Mouse (Mus musculus): ENCODE data around the gene Hspd1.
"Not testable (repeated sequence)": the region's sequence is repeated elsewhere in the genome, so short reads cannot be mapped to it uniquely, and the experiment has no call there.

The Hspd1 gene

DNA sequence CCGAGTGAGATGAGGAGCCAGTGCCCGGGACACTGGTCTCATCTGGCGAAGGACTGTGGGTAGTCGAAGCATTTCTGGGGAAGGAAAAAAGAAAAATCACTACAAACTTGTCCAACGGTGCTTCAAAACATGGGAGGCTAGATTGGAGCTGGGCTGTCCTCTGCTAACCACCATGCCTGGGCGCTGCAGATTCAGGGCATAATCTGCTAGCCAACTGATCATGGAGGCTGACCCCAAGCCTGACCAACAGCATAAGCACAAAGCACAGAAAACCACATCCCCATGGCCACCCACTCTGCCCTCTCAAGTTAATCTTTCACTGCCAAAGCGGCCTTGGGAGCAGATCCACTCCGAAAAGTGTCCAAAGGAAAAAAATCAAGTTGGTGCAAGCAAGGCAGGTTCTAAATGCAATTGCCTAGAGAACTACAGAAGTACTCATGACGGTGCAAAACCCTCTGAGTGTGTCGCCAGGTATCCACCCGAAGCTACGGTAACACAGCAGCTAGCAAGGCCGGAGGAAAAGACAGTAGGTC is 1.1 kb downstream of the Hspd1 start:
- peak; percentile 61 to 83 for DNase-seq

DNA sequence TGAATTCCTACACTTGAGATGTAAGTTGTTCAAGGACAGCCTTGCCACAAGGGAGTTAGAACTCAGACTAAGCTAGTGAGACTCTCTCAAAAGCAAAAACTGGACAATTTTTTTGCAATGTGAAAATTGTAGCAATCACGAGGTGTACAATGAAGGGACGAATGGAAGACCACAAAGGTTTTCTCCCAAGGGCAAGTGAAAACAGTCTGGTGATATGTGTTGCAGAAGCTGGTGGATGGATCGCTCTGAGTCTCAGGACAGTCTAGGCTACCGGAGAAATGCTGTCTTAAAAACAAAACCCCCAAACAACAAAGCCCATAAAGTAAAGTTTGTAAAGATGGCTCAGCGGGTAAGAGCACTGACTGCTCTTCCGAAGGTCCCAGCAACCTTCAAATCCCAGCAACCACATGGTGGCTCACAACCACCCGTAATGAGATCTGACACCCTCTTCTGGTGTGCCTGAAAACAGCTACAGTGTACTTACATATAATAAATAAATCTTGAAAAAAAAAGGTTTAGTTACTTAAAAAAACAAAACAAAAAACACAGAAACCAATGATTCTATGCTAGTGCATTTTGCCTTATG is 2.2 kb downstream of the Hspd1 start:
- no peak for DNase-seq

DNA sequence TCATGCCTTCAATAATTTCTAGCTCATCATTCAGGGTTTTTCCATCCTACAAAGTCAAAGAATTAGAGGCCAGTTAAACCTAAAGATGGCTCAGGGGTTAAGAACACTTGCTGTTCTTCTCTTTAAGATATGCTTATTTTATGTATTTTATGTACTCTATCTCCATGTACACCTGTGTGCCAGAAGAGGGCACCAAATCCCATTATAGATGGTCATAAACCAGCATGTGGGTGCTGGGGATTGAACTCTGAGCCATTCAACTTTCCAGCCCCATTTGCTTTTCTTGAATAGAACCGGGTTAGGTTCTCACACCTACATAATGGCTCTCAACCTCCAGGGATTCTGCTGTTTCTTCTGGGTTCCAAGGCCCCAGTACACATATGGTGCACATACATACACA is 5.9 kb downstream of the Hspd1 start:
- no peak for DNase-seq

DNA sequence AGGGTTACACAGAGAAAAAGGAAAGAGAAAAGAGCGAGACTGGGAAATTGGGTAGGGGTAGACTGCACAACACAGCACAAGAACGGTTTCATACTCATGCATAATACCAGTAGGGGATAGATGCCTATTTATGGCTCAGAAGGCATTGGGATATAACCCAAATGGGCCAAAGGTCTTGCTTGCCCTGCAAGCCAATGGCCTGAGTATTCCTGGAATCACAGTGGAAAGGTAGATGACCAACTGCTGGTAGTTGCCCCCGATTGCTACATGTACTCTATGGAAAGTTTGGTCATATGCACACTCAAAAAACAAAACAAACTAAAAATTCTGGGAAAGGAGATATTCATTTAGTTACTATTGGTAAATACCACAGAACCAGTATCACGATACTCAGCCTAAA is 8.4 kb downstream of the Hspd1 start:
- no peak for DNase-seq

DNA sequence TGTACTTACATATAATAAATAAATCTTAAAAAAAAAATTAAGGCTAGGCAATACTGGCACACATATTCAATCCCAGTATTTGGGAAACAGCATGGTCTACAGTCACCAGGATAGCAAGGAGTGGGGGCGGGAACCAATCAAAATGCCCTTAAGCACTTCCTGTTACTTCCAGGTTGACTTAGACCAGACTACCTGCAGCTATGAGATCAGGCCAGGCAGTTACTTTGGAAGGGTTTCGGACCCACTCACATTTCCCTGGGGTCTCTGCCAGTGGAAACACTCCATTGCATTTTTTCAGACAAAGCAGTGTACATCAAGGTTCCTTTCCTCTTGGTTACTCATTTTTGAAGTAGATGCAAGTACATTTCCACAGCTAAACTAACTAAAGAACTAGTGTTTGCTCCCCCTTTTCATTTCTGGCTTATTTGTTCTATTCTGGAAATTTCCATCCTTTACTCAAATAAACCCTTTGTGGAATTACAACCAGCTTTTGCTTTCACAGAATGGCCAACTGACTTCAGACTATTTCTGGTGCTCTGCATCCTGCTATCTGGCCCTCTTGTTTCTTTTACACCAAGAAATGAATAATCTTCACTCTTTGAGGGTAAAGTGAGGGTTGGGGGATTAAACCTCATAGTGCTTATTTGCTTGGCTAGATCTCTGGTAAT is 11.1 kb downstream of the Hspd1 start:
- DNase-seq = peak in 1 of 2 experiments; percentile 14

DNA sequence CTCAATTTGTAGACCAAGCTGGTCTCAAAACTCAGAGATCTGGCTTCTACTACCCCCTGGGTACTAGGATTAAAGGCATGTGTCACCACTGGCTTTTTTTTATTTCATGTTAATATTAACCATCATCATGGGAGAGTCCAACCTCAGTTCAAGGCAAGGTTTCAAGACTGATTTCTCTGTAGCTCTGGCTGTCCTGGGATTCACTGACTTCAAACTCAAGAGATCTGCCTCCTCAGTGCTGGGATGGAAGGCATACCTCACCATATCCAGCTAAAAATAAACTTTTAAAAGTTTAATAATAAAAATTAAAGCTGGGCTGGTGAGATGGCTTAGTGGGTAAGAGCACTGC is 11.7 kb downstream of the Hspd1 start:
- no peak for DNase-seq

DNA sequence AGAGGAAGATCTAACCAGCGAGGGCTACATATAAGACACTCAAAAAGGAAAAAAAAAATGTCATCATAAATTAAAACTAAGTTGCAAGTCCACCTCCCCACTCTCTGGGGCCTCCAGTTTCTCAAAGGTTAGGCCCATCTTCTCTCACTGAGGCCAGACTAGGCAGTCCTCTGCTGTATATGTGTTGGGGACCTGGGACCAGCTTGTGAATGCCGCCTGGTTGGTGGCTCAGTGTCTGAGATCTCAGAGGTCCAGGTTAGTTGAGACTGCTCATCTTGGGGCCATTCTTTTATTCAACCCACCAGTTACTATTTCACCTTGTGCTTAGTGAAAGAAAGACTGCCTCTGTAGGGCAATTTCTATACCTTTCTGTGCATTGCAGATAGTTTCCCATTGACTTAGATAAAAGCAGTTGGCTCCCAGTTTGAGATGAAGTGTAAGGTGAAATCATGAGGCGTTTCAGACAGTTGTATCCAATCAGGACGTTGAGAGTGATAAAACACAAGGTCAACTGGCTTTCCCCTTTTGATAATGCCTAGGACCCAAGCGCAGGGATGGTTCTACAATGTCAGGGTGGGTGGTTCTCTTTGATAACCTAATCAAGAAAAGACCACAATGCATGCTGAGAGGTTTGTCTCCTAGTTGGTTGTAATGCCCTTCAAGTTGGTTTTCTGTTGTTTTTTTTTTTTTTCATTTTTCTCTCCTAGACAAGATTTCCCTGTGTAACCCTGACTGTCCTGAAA is 12.2 kb downstream of the Hspd1 start:
- DNase-seq = no peak

DNA sequence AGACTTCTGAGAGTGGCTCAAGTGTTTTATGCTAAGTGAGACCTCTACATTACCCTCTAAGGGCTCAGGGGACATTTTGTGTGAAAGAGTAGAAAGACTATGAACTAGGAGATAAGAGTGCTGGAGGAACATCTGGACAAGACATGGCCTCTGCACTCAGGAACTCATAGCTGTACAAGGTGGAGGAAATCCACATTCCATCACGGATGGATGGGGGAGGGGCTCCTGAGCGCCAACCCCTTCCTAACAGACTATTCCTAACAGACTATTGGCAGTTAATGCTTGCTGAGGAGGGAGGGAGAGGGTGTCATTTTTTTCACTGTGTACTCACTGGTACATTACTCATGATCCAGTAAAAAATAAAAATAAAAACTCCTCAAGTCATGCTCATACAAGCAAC is 13.3 kb downstream of the Hspd1 start:
- peak; percentile 20 to 53 for DNase-seq

DNA sequence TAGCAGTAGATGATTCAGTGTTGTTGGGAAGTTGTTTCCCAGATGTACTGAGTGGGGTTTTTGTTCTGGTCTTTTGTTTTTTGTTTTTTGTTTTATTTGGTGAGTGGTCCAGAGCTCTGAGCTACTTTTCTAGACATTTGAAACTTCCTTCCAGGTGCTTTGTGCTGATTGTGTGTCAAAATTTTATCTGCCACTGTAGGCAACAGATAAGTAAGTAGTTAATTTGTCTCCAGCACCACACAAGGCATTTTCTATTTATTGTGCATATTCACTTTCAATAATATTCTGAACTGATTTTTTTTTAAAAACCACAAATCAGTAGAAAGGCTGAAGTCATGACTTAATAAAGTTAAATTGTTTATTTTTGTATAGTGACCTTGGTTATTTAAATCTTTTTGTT is 15.7 kb downstream of the Hspd1 start:
- not testable (repeated sequence) for DNase-seq

DNA sequence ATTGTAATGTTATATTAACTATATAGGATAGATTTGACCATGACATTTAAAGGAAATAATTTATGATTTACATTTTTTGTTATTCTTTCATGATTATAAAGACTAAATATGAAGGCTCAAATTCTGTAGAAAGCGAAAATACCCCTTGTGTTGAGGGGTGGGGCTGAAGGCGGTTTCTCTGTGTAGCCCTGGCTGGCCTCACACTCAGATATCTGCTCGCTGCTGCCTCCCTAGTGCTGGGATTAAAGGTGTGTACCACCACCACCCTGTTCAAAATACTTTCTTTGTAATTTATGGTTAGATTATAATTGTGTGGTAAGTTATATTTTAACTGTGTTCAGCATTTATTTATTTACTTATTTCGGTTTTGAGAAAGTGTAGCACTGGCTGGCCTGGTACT is 26.3 kb downstream of the Hspd1 start:
- no peak for DNase-seq

DNA sequence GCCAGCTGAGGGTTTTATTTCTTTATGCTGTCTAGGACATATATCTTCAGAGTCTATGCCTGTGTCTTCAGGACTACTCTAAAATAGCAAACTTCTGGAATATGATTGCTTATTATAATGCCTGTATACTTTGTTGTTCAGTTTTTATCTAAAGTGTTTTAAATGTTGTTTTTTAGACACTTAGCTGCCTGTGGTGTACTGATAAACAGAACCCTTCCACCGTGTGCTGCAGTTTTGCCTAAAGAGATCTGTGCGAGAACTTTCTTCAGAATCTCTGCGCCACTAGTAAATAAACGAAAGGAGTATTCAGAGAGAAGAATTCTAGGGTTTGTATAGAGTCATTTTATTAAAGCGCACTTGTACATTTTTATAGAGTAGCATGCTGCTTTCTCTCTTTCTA is 26.9 kb downstream of the Hspd1 start:
- no peak for DNase-seq

DNA sequence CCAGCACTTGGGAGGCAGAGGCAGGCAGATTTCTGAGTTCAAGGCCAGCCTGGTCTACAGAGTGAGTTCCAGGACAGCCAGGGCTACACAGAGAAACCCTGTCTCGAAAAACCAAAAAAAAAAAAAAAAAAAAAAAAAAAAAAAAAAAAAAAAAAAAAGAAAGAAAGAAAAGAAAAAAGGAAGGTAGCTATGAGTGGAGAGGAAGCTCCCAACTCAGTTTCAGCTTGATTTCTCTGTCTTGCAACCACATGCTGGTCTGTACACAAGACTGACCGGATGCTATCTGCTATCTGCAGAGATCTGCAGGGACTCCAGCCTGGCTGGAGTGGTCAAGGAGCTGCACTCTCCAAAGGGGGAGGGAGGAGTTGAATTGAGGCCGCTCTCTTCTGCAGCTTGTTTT is 29.7 kb downstream of the Hspd1 start:
- not testable (repeated sequence) for DNase-seq

DNA sequence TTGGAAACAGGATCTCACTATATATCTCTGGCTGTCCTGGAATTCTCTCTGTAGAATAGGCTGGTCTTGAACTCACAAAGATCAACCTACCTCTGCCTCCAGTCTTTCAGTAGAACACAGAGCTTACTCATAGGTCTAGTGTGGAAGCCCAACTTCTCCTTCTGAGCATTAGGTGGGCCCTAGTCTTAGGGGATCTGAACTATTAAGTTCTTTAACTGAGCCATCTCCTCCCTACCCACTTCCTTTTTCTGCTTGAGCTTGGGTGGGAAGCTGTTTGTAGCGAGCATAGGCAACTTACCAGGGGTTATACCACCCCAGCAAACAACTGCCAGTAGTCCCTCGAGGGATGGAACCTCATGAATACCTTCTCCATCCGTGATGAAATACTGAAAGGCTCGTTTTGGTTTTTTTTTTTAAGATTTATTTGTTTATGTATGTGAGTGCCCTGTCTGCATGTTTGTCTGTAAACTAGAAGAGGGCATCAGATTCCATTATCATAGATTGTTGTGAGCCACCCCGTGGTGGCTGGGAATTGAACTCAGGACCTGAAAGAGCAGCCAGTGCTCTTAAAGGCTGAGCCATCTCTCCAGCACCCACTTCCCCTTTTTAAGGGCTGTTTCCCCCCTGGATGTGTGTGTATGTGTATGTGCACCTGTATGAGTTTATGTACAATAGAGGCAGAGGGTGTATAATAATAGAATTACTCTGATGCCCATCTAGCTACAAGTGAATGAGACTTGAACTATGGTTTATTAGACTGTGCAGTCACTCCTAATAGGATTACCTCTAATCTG is 32.5 kb downstream of the Hspd1 start:
- no peak for DNase-seq

DNA sequence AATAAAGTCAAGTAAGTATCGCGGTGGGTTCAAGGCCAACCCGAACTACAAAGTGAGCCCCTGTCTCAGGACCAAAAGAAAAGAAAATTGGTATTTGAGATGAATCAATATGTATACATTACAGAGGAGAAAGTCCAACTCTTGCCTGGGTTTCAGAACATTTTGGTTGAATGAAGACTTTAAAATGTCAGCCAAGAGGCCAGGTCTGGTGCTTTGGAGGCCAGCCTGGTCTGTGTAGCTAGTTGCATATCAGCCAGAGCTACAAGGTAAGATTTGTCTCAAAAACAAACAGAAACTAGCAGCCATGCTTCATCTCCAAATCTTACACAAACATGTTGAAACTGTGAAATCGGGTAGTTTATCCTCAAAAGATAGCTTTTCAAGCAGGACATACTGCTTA is 34.4 kb downstream of the Hspd1 start:
- no peak for DNase-seq

DNA sequence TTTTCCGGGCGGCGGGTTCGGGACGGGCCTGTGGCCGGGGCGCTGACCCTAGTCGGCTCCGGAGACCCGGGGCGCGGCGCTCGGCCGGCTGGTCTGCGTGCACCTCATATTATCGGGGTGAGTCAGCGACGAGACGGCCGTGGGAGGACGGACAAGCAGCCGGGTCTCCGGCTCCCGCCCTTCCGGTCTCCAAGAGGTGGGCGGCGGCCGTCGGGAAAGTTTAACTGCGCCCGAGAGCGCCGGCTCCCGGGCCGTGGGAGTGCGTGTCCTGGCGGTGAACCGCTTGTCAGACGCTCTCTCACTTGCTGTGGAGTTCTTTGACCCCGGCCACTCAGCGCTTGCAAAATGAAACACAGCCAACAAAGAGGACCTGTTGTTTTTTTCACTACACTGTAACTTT is 35.0 kb downstream of the Hspd1 start:
- peak; percentile 75 to 92 for DNase-seq

DNA sequence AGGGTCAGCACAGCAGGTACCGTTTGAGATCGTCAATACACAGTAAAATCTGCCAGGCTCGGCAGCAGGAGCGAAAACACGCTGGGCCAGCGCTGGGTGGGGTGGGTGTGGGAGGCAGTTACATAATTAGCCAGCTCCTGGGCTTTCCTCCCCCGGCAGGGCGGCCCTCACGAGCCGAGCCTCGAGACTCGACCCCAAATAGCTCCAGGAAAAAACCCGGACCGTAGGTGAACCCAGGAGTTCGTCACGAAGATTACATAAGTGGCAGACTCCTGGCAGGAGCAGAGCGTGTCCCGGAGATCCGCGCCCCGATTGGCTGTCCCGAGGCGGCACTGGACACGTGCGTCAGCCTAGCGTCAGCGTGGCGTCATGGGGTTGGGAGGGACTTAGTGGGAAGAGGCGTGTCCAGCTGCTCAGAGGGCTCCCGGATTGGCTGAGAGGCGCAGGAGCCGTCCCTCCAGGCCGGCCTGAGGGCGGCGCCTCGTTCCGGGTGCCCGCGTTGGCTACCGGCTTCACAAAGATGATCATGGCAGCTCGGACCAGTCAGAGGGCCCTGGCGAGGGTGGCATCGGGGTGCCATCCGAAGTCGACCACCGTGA is 35.6 kb downstream of the Hspd1 start, which contains the start of gene Coq10b:
Gene Coq10b, plus strand, starts transcription at position 416 of the 599 bp plus-strand sequence.
- DNase-seq = peak; percentile 98 to 100

DNA sequence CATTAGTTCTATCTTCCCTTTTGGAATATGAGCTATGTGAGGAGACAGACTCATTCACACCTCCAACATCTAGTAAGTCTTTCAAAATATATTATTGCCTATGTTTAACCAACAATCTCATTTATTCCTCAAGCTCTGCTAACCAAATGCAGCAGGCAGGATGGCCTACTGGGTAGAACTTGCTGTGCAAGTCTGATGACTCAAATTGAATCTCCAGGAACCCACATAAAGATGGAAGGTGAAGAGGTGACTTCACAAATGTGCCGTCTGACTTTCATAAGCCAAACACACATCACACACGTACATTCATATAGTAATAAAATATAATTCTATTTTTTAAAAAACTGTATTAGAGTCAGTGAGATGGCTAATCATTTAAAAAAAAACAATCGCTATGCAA is 36.4 kb downstream of the Hspd1 start:
- DNase-seq = no peak

DNA sequence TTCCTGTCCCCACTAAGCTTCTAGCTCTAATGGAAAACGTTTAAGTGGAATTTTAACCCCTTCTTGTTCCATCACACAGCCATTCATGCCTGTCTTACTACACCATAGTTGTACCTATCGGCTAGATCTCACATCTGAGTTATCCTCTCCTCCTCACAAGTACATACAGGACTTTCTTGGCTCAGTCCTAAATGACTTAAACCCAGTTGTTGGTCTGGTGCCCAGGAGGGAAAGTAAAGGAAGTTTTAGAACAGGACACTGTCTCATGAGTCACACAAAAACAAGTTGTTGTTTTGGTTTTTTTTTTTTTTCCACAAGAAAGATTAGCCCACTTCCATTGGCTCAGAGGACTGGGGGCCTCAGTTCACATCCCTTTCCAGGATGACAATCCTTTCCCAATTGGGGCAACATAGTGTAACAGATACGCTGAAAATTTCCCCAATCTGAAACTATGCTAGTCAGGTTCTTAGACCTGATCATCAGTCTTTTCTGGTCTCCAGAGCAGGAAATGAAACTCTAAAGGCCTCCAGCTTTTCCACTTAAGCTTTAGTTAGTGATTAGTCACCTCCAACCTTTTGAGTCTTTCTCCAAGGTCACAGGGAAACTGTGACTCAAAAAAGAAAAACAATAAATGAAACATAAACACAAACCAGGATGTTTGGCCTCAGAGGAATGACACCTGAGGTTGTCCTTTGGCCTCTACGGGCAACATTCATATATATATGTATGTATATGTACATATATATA is 39.0 kb downstream of the Hspd1 start:
- no peak for DNase-seq

DNA sequence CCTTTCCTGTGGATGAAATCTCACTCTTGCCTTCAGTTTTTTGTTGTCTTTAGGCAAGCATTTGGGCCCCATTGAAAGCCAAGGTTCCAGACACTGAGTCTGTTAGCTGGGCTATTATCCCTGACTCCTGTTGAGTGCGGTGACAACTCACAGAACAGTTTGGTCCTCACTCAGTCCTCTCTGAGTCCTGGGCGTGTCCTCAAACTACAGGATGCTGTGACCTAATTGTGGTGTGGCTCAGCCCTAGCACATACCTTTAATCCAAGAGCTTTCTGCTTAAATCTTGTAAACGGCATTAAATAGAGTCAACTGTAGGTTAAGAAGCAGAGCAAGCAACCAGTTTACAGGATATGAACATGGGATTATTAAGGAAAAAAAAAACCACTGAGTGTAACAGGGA is 44.9 kb downstream of the Hspd1 start:
- no peak for DNase-seq

DNA sequence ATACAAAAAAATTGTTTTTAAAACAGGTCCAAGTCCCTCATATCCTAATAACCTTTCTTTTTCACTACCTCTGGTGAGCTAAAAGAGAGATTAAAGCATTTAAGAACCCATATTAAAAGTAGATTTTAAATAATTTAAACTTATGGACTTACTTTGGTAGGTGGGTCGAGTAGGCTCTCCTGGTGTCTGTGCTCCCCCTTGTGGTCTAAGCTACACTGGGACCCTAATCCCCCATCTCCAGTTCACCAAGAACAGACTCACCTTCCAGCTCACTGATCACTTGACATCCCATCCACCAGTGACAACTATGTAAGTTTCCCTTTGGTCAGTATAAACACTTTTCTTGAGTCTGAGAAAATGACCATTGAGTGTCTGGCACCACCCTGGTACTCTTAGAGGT is 45.8 kb downstream of the Hspd1 start:
- DNase-seq = no peak

DNA sequence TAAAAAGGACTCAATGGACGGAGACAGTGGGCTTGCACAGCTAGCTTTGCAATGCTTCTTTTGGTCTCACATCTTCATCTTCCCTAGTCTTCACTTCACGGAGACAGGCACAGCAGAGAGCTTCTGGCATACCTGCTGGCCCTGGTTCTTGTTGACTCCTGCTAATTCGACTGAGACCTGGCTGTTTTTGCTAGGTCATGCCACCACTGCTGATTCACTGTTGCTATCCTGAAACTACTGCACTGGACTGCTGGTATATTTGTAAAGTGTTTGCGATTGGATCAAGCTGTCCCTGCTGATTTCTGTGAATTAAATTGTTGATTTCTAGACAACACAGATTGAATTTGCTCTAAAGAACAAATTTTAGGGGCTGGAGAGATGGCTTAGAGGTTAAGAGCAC is 46.4 kb downstream of the Hspd1 start:
- DNase-seq = no peak

DNA sequence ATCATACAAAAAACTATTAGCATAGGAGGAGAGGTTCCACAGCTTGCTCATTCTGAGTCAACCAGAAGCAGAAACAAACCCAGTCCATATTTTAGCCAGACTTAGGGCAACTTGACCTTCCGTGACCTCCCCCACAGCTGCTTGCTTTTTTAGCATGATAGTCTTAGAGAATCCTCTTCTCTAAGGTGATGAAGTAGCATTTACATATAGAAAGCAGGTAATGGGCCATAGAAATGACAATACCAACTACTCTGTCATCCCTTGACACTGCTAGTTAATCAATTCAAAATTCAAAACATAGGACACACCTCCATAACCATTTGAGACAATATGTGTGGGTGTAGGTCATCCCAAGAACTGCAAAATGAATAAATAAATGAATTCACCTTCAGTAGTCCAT is 48.1 kb downstream of the Hspd1 start:
- no peak for DNase-seq
